Mouse (Mus musculus) brain, embryonic 14.5 days (tissue): ENCODE measurements around the gene Itga9. TPM values are rescaled to one million over a fixed set of nuclear protein-coding genes. Genes with fewer than 3 reads are reported as not detected.
A peak's percentile ranks its signal among the peaks of the same experiment; 100 is the strongest.

ENCODE experiments used
- DNase-seq: peaks from one replicate; pipeline ENCODE4 v3.0.0-alpha.2; 2011; ENCODE audit warnings: low read depth
- CTCF ChIP-seq: fragments of 200-500 bp; IDR thresholded peaks from 2 replicates; pipeline ENCODE4 v1.5.1; 2012; ENCODE audit warnings: inconsistent platforms, mild to moderate bottlenecking, moderate library complexity, borderline replicate concordance; ENCODE audit not compliant: insufficient read depth, insufficient read length; ENCODE audit errors: extremely low read depth
- POLR2A ChIP-seq: fragments of 200-500 bp; IDR thresholded peaks from 2 replicates; pipeline ENCODE4 v1.6.1; 2012; ENCODE audit warnings: mild to moderate bottlenecking, inconsistent platforms, borderline replicate concordance; ENCODE audit not compliant: poor library complexity, insufficient read depth, insufficient read length, severe bottlenecking; ENCODE audit errors: extremely low read depth
- polyA plus RNA-seq: library from polyadenylated mRNA; depleted of rRNA; stranded (reverse); fragments of >200 nt; gene quantifications from 2 replicates; pipeline ENCODE4 v1.2.3, GENCODE M21; 2012

The Itga9 gene
- polyA plus RNA-seq, 1 experiment: 3.0 TPM

GRCm38 (mm10) chr9:118752376-118752775 lies 145.9 kb downstream of the Itga9 start:
- no peak for DNase-seq
- no peak for TF ChIP-seq CTCF
- TF ChIP-seq POLR2A: no peak

- DNase-seq: no peak
- TF ChIP-seq POLR2A (no peak), CTCF (no peak)
These were observed 153.0 kb downstream of the Itga9 start for GRCm38 (mm10) chr9:118759462-118759861.

GRCm38 (mm10) chr9:118761953-118762590 lies 155.6 kb downstream of the Itga9 start:
- no peak for DNase-seq
- no peak for TF ChIP-seq CTCF
- TF ChIP-seq POLR2A: no peak

- peak; percentile 63 for DNase-seq
- no peak for TF ChIP-seq CTCF
- TF ChIP-seq POLR2A: no peak
These were observed 156.3 kb downstream of the Itga9 start for GRCm38 (mm10) chr9:118762759-118763158.

- TF ChIP-seq CTCF: no peak
- no peak for TF ChIP-seq POLR2A
- peak; percentile 61 for DNase-seq
These were observed 156.7 kb downstream of the Itga9 start for GRCm38 (mm10) chr9:118763203-118763602.

GRCm38 (mm10) chr9:118763646-118764045 lies 157.2 kb downstream of the Itga9 start:
- TF ChIP-seq POLR2A: no peak
- TF ChIP-seq CTCF: no peak
- DNase-seq: no peak

- no peak for DNase-seq
- no peak for TF ChIP-seq CTCF
- no peak for TF ChIP-seq POLR2A
These were observed 158.6 kb downstream of the Itga9 start for GRCm38 (mm10) chr9:118765059-118765458.

- DNase-seq: no peak
- TF ChIP-seq POLR2A (no peak), CTCF (no peak)
These were observed 160.5 kb downstream of the Itga9 start for GRCm38 (mm10) chr9:118767008-118767407.

- no peak for DNase-seq
- TF ChIP-seq CTCF: no peak
- TF ChIP-seq POLR2A: no peak
These were observed 162.1 kb downstream of the Itga9 start for GRCm38 (mm10) chr9:118768596-118768995.

GRCm38 (mm10) chr9:118770366-118770765 lies 163.9 kb downstream of the Itga9 start:
- TF ChIP-seq CTCF (no peak), POLR2A (no peak)
- DNase-seq: no peak

- DNase-seq: no peak
- TF ChIP-seq CTCF (no peak), POLR2A (no peak)
These were observed 168.2 kb downstream of the Itga9 start for GRCm38 (mm10) chr9:118774676-118775075.

- TF ChIP-seq CTCF: no peak
- TF ChIP-seq POLR2A: no peak
- peak; percentile 39 for DNase-seq
These were observed 170.5 kb downstream of the Itga9 start for GRCm38 (mm10) chr9:118776880-118777438.
